Mouse (Mus musculus) midbrain, embryonic 10.5 days (tissue): ENCODE measurements around the gene Rbfox1. TPM values are rescaled to one million over a fixed set of nuclear protein-coding genes. Genes with fewer than 3 reads are reported as not detected.
A peak's percentile ranks its signal among the peaks of the same experiment; 100 is the strongest.

Experiments
- DNase-seq: peaks from one replicate; pipeline ENCODE4 v3.0.0-alpha.2; 2017; ENCODE audit warnings: low spot score
- H3K27ac ChIP-seq: fragments of 300-500 bp; sonication (generic); replicated peaks from 2 replicates; pipeline ENCODE4 v1.5.1; 2016; ENCODE audit warnings: mild to moderate bottlenecking
- H3K27me3 ChIP-seq: fragments of 300-500 bp; sonication (generic); 2 replicates; pipeline ENCODE4 v1.6.1; 2016; ENCODE audit warnings: low read depth, mild to moderate bottlenecking; ENCODE audit not compliant: poor library complexity, severe bottlenecking
- H3K36me3 ChIP-seq: fragments of 300-500 bp; sonication (generic); 2 replicates; pipeline ENCODE4 v1.6.1; 2016; ENCODE audit warnings: mild to moderate bottlenecking, moderate library complexity
- H3K4me1 ChIP-seq: fragments of 300-500 bp; sonication (generic); 2 replicates; pipeline ENCODE4 v1.6.1; 2016
- H3K4me3 ChIP-seq: fragments of 300-500 bp; sonication (generic); 2 replicates; pipeline ENCODE4 v1.5.1; 2016; ENCODE audit warnings: mild to moderate bottlenecking, moderate library complexity
- H3K9me3 ChIP-seq: fragments of 300-500 bp; sonication (generic); replicated peaks from 2 replicates; pipeline ENCODE4 v1.6.1; 2016; ENCODE audit warnings: mild to moderate bottlenecking
- WGBS: fragments of 180-500 bp; shearing (Covaris S2); methylation state at CpG from one replicate; pipeline ENCODE4 v1.1.7; 2016; 5-methylcytosine and 5-hydroxymethylcytosine counted together
- polyA plus RNA-seq: library from polyadenylated mRNA; unstranded; fragments of >200 nt; fragmentation: Nextera tagmentation; extraction: Ambion mirVana; gene quantifications from 2 replicates; pipeline ENCODE4 v1.2.1, GENCODE M21; 2016

Gene Rbfox1
- polyA plus RNA-seq, 1 experiment from 2014 or later, result 2.5 TPM

DNA sequence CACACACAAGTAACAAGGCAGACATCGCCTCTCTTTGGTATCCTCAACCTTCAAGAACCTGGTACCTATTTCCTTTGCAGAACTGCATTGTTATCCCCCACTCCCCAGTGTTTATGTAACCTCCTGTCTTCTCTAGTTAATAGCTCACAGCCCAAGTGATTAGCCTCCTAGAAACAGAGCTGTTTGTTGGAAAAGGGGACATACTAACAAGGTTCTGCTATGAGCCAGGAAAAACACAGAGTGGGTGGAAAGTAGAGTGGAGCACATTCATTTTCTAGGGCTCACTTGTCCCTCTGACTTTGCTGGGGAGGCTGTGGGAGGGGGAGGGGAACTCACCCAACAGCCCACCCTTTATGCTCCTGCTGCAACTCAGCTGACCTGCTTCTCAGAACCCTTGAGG is 114.9 kb downstream of the Rbfox1 start:
- Histone ChIP-seq H3K4me3 (no peak overlapping the region), H3K27me3 (0 out of 2 replicates have a peak, but pooled peaks cover 4% of the 10 kb centered on the region), H3K9me3 (no peaks in the 10 kb centered on the region), H3K4me1 (peaks cover 12% of the 10 kb centered on the region), H3K27ac (no peak overlapping the region), H3K36me3 (no peaks in the 10 kb centered on the region)
- no peak for DNase-seq
- 64% methylated on average over 1 of the region's 1 CpGs for WGBS

DNA sequence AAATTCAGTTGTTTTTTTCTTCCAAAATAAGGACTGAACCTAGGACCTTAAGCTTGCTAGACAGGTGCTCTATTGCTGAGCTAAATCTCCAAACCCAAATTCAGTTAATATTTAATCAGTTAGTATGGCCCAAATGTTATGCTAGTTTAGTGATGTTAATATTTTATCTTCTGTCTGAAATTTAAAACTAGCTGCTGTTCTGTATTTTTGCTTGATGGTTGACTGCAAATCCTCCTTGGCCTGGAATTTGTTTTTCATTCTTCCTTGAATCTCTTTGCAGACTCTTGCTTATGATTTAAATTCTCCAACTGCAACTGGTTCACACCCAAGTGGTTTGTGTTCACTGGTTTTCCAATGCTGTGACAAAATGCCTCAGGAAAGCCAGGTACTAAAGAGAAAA is 121.8 kb downstream of the Rbfox1 start:
- H3K27me3 ChIP-seq, result no peaks in the 10 kb centered on the region
- DNase-seq, result no peak

DNA sequence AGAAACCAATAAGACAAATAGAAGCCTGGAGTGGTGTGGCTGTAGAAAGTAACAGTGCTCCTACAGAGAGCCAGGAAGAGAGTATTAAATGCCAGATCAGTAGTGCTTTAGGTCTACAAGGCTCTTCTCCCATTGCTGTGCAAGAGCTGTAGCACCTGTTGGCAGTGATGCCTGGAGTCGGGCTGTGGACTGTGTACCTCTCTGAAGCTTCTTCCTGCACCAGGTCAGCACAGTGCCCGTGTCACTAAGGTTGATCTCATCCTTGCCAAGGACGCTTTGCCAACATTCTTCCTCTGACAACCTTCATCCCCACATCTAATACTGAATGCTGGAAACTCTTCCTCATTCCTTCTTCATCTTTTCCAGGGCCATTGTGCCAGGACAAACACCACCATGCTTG is 127.7 kb downstream of the Rbfox1 start:
- Histone ChIP-seq H3K4me3 (no peak overlapping the region), H3K27me3 (no peaks in the 10 kb centered on the region), H3K36me3 (no peaks in the 10 kb centered on the region), H3K4me1 (no peaks in the 10 kb centered on the region), H3K9me3 (no peaks in the 10 kb centered on the region), H3K27ac (no peak overlapping the region)
- 95% methylated on average over 3 of the region's 3 CpGs for WGBS
- DNase-seq, result no peak

More for the DNA sequence above, 121.8 kb downstream of the Rbfox1 start:
- Histone ChIP-seq H3K4me3 (no peak overlapping the region), H3K36me3 (no peaks in the 10 kb centered on the region), H3K4me1 (no peaks in the 10 kb centered on the region), H3K27ac (no peak overlapping the region), H3K9me3 (no peaks in the 10 kb centered on the region)

DNA sequence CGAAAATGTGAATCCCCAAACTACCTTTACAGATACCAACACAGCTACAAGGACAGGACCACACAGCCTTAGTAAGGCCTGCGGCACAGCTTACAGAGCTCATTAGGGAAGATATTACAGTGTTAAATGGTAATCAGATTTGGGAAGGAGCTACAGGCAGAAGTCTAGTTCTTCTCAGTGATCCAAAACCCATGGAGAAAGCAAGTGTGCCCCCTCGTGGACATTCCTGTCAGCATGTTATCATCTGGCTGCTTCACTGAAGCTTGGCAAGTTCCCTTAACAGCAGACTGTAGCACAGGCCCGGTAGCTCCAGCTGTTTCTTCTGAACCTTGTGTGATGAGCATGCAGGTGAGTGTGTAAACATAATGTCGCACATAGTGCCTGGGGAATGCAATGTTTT is 133.5 kb downstream of the Rbfox1 start:
- peak; percentile 51 for DNase-seq
- H3K36me3 ChIP-seq, result no peaks in the 10 kb centered on the region
- 0 out of 2 replicates have a peak, but pooled peaks cover 7% of the 10 kb centered on the region for H3K4me1 ChIP-seq
- no peak overlapping the region for H3K27ac ChIP-seq
- no peak overlapping the region for H3K4me3 ChIP-seq
- WGBS, result 54% methylated on average over 5 of the region's 5 CpGs
- H3K9me3 ChIP-seq, result no peaks in the 10 kb centered on the region
- 0 out of 2 replicates have a peak, but pooled peaks cover 3% of the 10 kb centered on the region for H3K27me3 ChIP-seq

DNA sequence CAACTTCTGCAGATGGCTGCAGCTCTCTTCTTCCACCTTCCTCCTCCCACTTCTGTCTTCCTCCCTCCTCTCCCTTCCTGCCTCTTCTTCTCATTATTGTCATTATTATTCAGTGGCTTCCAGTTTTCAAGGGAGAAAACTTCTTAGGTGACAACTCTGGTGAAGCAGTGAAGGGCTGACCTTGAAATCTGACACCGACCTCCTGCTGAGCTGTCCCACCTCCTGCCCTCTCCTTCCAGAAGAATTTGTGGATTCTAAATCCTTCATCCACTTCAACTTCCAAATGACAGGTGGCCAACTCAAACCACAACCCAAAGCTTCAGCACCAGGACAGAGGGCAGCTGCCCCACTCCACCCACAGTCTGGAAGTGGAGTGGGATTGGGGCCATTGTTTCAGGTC is 134.2 kb downstream of the Rbfox1 start:
- no peak for DNase-seq

DNA sequence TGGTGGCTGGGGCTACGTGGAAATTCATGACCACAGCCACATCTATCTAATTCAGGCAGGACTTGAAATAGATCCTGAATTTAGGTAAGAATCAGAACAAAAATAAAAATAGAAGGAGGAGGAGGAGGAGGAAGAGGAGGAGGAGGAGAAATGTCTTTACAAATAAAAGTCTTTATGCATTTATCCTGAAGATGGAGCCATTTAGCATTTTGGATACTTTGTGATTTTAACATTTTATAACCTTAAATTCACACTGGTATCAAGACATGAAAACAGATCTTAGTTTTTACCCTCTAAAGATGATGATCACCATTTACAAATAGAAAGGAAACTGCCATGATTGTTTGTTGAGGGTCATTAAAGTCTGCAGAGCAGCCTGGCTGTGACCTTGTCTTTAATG is 146.1 kb downstream of the Rbfox1 start:
- no peak for DNase-seq
- no peak overlapping the region for H3K4me3 ChIP-seq
- 94% methylated on average over 1 of the region's 1 CpGs for WGBS
- no peaks in the 10 kb centered on the region for H3K9me3 ChIP-seq
- H3K27me3 ChIP-seq, result 0 out of 2 replicates have a peak, but pooled peaks cover 4% of the 10 kb centered on the region
- peaks cover 5% of the 10 kb centered on the region for H3K4me1 ChIP-seq
- H3K36me3 ChIP-seq, result no peaks in the 10 kb centered on the region
- no peak overlapping the region for H3K27ac ChIP-seq

More for the DNA sequence above, 134.2 kb downstream of the Rbfox1 start:
- Histone ChIP-seq H3K36me3 (no peaks in the 10 kb centered on the region), H3K27ac (no peak overlapping the region), H3K4me1 (0 out of 2 replicates have a peak, but pooled peaks cover 7% of the 10 kb centered on the region), H3K4me3 (no peak overlapping the region), H3K27me3 (0 out of 2 replicates have a peak, but pooled peaks cover 3% of the 10 kb centered on the region), H3K9me3 (no peaks in the 10 kb centered on the region)
- 30% methylated on average over 1 of the region's 1 CpGs for WGBS

DNA sequence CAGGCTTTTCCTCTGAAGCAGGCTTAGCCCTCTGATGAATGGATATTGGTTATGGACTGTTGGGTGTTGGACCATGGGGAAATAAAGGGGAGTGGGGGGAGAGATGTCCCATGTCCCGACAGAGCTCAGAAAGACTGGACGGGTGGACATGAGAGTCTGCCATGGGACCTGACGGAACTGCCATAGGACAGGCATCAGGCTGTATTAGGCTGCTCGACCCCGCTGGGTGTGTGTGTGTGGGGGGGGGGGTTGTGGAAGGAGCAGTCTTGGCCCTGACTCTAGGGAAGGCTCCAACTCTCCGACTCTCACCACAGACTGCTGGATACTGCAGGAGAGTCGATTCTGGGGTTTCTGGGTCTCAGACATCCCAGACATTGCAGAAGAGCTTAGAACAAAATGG is 147.4 kb downstream of the Rbfox1 start:
- Histone ChIP-seq H3K27me3 (0 out of 2 replicates have a peak, but pooled peaks cover 4% of the 10 kb centered on the region), H3K4me3 (no peak overlapping the region), H3K27ac (no peak overlapping the region), H3K9me3 (no peaks in the 10 kb centered on the region), H3K4me1 (peaks cover 15% of the 10 kb centered on the region), H3K36me3 (no peaks in the 10 kb centered on the region)
- WGBS, result 91% methylated on average over 7 of the region's 7 CpGs
- no peak for DNase-seq

DNA sequence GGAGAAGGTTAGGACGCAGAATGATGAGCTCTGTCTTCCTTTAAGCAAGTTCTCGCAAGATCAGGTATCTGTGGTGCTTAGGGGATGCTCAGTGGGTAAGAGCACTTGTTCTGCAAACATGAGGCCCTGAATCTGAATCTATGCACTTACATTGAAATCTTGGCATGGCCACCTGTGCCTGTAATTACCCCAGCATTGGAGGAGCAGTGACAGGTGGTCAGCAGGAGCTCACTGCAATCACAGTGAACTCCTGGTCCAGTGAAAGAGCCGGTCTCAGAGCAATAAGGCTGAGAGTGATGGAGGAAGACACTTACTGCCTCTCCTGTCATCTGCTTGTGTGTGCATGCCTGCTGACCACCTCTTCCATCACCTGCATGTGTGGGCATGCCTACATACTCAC is 149.7 kb downstream of the Rbfox1 start:
- Histone ChIP-seq H3K9me3 (no peaks in the 10 kb centered on the region), H3K4me1 (peaks cover 10% of the 10 kb centered on the region), H3K4me3 (no peak overlapping the region), H3K27me3 (0 out of 2 replicates have a peak, but pooled peaks cover 2% of the 10 kb centered on the region), H3K27ac (no peak overlapping the region), H3K36me3 (no peaks in the 10 kb centered on the region)
- DNase-seq, result no peak
- WGBS, result 85% methylated on average over 3 of the region's 3 CpGs

DNA sequence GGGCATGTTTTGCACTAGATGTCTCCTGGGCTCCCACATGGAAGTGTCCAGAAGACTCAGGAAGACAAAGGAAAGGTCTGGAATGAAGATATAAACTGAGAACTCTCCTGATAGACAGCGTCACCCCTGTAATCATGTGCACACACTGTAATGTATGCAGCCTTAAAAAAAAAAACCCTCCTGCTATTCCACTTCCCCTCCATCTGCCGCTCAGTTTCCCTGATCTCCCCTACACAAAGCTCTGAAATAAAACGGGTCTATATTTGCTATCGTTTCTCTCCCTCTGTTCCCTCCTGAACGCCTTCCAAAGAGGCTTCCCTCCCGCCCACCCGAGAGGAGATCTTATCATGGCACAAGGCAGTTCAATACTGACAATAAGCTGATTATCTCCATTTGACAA is 151.9 kb downstream of the Rbfox1 start:
- Histone ChIP-seq H3K27ac (no peak overlapping the region), H3K9me3 (no peaks in the 10 kb centered on the region), H3K4me1 (peaks cover 10% of the 10 kb centered on the region), H3K4me3 (no peak overlapping the region), H3K36me3 (no peaks in the 10 kb centered on the region), H3K27me3 (no peaks in the 10 kb centered on the region)
- no peak for DNase-seq
- WGBS, result 46% methylated on average over 7 of the region's 7 CpGs

DNA sequence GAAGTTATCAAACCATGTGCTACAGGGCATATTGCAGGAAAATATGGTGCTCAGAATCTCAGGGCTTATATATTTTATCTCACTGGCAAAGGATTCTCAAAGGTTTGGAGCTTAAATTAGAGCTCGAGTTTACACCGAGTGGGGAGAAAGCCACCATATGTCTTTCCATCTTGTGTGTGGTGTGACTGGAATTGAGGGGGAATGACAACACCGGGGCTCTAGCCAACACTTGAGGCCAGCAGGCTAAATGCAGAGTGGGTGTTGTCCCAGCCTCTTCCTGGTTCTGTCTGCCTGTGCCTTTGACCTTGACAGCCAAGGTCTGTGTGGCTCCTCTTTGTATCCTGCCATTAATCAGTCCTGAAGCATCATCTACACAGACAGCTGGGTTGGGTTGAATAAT is 157.6 kb downstream of the Rbfox1 start:
- Histone ChIP-seq H3K27me3 (no peaks in the 10 kb centered on the region), H3K36me3 (no peaks in the 10 kb centered on the region), H3K4me3 (no peak overlapping the region), H3K4me1 (no peaks in the 10 kb centered on the region), H3K9me3 (no peaks in the 10 kb centered on the region), H3K27ac (no peak overlapping the region)
- WGBS, result 90% methylated on average over 3 of the region's 3 CpGs
- no peak for DNase-seq

DNA sequence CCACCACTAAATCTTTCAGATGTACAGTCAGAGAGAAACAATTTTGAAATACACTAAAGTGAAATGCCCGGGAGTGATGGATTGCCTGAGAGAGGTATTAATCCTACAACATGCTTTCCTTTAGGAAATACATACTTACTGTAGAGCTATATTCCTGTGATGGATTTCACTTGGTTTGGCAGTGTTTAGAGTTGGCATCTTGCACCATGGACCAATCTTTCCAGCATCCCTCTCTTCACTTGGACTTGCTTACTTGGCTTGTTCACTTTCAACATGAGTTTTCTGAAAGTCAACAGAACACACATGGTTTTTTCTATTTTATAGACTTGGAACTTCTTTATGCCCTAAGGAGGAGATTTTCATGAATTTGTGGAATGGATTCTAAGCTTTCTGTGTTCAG is 163.4 kb downstream of the Rbfox1 start:
- 93% methylated on average over 1 of the region's 1 CpGs for WGBS

DNA sequence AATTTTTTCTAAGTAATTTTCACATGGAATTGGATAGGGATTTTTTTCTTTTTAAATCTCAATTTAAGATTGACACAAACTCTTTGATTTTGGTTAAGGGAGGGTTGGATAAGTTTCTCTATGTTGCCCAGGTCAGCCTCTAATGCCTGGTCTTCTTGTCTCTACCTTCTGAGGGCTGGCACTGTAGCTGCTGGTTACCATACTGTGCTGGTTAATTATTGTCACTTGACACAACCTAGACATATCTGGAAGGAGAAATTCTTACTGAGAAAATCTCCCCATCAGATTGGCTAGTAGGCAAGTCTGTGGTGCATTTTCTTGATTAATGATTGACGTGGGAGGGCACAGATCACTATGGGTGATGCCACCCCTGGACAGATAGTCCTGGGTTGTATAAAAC is 177.3 kb downstream of the Rbfox1 start:
- WGBS, result 92% methylated on average over 1 of the region's 1 CpGs
- Histone ChIP-seq H3K27ac (no peak overlapping the region), H3K27me3 (no peaks in the 10 kb centered on the region), H3K36me3 (no peaks in the 10 kb centered on the region), H3K4me1 (no peaks in the 10 kb centered on the region), H3K4me3 (no peak overlapping the region), H3K9me3 (no peaks in the 10 kb centered on the region)
- no peak for DNase-seq

More for the DNA sequence above, 163.4 kb downstream of the Rbfox1 start:
- no peak overlapping the region for H3K27ac ChIP-seq
- H3K4me3 ChIP-seq, result no peak overlapping the region
- H3K36me3 ChIP-seq, result no peaks in the 10 kb centered on the region
- H3K27me3 ChIP-seq, result no peaks in the 10 kb centered on the region
- H3K9me3 ChIP-seq, result no peaks in the 10 kb centered on the region
- no peaks in the 10 kb centered on the region for H3K4me1 ChIP-seq
- DNase-seq, result no peak

DNA sequence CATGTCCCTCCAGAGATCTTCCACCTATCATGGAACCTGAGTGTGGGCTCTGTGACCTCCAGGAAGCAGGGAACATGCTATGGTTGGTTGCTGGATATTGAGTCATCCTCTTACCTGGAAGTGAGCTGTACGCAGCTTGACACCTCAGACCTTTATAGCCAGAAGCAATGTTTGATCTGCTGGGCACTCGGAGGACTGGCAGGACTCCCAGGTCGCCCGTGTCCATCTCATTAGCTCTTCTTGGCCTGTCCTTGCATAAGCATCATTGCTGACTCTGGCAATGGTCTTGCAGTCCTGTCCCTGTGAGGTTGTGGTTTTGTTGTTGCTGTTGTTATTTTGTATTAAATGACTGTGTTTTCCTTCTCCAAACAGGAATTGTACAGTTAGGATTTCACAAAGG is 180.3 kb downstream of the Rbfox1 start:
- H3K4me1 ChIP-seq, result peaks cover 4% of the 10 kb centered on the region; the same call in 1 of the 2 replicates
- H3K27me3 ChIP-seq, result no peaks in the 10 kb centered on the region
- WGBS, result 88% methylated on average over 4 of the region's 4 CpGs
- H3K27ac ChIP-seq, result no peak overlapping the region
- no peak overlapping the region for H3K4me3 ChIP-seq
- no peaks in the 10 kb centered on the region for H3K36me3 ChIP-seq
- DNase-seq, result no peak
- no peaks in the 10 kb centered on the region for H3K9me3 ChIP-seq
